Mouse (Mus musculus): ENCODE data around the gene P2ry2.

DNA sequence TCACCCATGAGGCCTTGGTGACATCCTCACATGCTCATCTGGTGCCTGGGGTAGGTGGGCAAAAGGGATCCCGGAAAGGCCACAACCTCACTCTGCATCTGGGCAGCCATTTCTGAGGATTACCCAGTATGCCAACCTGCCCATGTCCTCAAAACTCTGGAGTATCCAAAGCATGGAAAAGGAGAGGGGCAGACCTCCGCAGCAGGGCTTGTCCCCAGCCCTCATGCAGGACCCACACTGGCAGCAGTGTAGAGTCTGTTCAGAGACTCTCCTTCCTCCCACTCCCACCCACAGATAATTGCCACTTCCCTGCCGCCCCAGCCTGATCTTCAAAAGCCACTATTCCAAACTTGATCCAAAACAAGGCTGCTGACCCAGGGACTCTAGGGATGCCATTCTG, 1.9 kb downstream of the P2ry2 start:
- TF ChIP-seq CTCF (IDR thresholded peaks at IDR 0.05; ENCODE audit: low read depth) (no peak), EP300 (IDR thresholded peaks at IDR 0.05; ENCODE audit: low read depth) (no peak)

All from heart, postnatal 0 days (tissue).